Mouse (Mus musculus) kidney, postnatal 25 days (tissue): ENCODE results near the gene Msh6.
"Not testable (repeated sequence)": the region's sequence is repeated elsewhere in the genome, so short reads cannot be mapped to it uniquely, and the experiment has no call there.

Source experiments
- DNase-seq, 2 experiments: peaks; one replicate each; pipeline ENCODE4 v3.0.0; 2021; ENCODE audit warnings: mixed read lengths in 2 of 2

Msh6 gene

GRCm38 (mm10) chr17:87974629-87975228, at the start of gene Msh6:
Gene Msh6, plus strand, starts transcription at chr17:87975062.
- peak; percentile 90 to 95 for DNase-seq

GRCm38 (mm10) chr17:87934326-87934725, 40.5 kb upstream of the Msh6 start:
- no peak for DNase-seq

- no peak for DNase-seq
Observed at GRCm38 (mm10) chr17:87934736-87935135, 40.1 kb upstream of the Msh6 start.

GRCm38 (mm10) chr17:87936156-87936555, 38.7 kb upstream of the Msh6 start:
- no peak for DNase-seq

- DNase-seq: peak; percentile 76 to 79
Observed at GRCm38 (mm10) chr17:87948965-87949584, 25.8 kb upstream of the Msh6 start.

- DNase-seq: not testable (repeated sequence)
Observed at GRCm38 (mm10) chr17:87954618-87955124, 20.2 kb upstream of the Msh6 start.

GRCm38 (mm10) chr17:87957096-87957840, 17.6 kb upstream of the Msh6 start:
- peak; percentile 68 to 85 for DNase-seq

GRCm38 (mm10) chr17:87958283-87958682, 16.6 kb upstream of the Msh6 start:
- peak in 1 of 2 experiments; percentile 11 for DNase-seq

GRCm38 (mm10) chr17:87959406-87959805, 15.5 kb upstream of the Msh6 start:
- not testable (repeated sequence) for DNase-seq

- DNase-seq: peak in 1 of 2 experiments; percentile 27
Observed at GRCm38 (mm10) chr17:87959931-87960330, 14.9 kb upstream of the Msh6 start.

GRCm38 (mm10) chr17:87963081-87964075, 11.5 kb upstream of the Msh6 start:
- no peak for DNase-seq

GRCm38 (mm10) chr17:87968483-87968926, 6.4 kb upstream of the Msh6 start:
- DNase-seq: peak in 1 of 2 experiments; percentile 45

- DNase-seq: not testable (repeated sequence)
Observed at GRCm38 (mm10) chr17:87971696-87972591, 2.9 kb upstream of the Msh6 start.

GRCm38 (mm10) chr17:87972856-87973255, 2.0 kb upstream of the Msh6 start:
- DNase-seq: no peak

- DNase-seq: no peak
Observed at GRCm38 (mm10) chr17:87973261-87974167, 1.3 kb upstream of the Msh6 start.

GRCm38 (mm10) chr17:87975229-87975853, 479 bp downstream of the Msh6 start:
- peak; percentile 62 to 84 for DNase-seq

- DNase-seq: no peak
Observed at GRCm38 (mm10) chr17:87976154-87976806, 1.4 kb downstream of the Msh6 start.

- DNase-seq: not testable (repeated sequence)
Observed at GRCm38 (mm10) chr17:87976927-87977326, 2.1 kb downstream of the Msh6 start.

GRCm38 (mm10) chr17:87979696-87980095, 4.8 kb downstream of the Msh6 start:
- DNase-seq: not testable (repeated sequence)
